Mouse (Mus musculus) cortical plate, adult 2 months (tissue): ENCODE data around the gene Rps2.

Experiments
- CTCF ChIP-seq: fragments of 200-500 bp; IDR thresholded peaks from 2 replicates; pipeline ENCODE4 v1.5.1; 2011; ENCODE audit warnings: mild to moderate bottlenecking, control low read depth, low read length; ENCODE audit not compliant: insufficient read depth; ENCODE audit errors: extremely low read depth
- POLR2A ChIP-seq: fragments of 200-500 bp; IDR thresholded peaks from 2 replicates; pipeline ENCODE4 v1.6.1; 2011; ENCODE audit warnings: mild to moderate bottlenecking, low read length, control low read depth; ENCODE audit not compliant: insufficient read depth; ENCODE audit errors: extremely low read depth

- TF ChIP-seq CTCF (no peak), POLR2A (no peak)
Measured at GRCm38 (mm10) chr17:24728184-24728583, 10.3 kb downstream of the Rps2 start.
